Mouse (Mus musculus): ENCODE data around the gene Il34. TPM values are rescaled to one million over a fixed set of nuclear protein-coding genes. Genes with fewer than 3 reads are reported as not detected.

Il34 gene
- polyA plus RNA-seq, 1 experiment from 2014 or later = 0.24 TPM

DNA sequence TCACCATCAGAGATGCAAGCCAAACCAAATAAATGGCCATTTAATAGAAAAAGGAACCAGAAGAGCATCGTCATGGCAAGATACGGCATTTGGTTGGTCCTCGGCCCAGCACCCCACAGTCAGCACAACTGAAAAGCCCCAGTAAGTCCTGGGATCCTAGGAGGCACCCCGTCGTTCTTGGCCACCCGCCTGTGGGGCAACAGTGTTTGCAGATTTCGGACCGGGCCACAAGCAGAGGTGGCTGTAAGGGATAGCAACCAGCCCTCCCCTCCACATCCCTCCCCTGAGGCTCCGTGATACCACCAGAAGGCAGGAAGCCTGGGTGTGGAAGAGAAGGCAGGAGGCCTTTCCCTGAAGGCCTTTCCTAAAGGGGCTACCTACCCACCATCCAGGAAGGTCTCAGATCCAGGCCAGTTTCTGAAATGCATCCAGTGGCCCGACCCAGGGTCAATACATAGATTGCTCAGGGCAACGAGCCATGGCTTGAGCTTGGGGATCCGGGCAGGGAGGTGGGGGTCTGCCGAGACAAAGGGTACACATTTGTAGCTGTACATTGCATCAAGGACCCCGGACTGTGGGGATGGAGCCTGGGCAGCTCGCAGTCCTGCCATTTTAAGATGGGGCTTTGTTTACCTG is 63.8 kb downstream of the Il34 start:
- Histone ChIP-seq H3K36me3 (replicated peaks) (peaks cover 55% of the 10 kb centered on the region), H3K4me1 (peaks cover 6% of the 10 kb centered on the region; the same call in 1 of the 2 replicates), H3K27ac (replicated peaks) (no peak overlapping the region), H3K27me3 (replicated peaks; ENCODE audit: low read depth, poor library complexity, severe bottlenecking) (no peaks in the 10 kb centered on the region), H3K9me3 (no peaks in the 10 kb centered on the region), H3K4me3 (no peak overlapping the region)
- DNase-seq (ENCODE audit: low spot score) = no peak
- 79% methylated on average over 15 of the region's 15 CpGs for WGBS

DNA sequence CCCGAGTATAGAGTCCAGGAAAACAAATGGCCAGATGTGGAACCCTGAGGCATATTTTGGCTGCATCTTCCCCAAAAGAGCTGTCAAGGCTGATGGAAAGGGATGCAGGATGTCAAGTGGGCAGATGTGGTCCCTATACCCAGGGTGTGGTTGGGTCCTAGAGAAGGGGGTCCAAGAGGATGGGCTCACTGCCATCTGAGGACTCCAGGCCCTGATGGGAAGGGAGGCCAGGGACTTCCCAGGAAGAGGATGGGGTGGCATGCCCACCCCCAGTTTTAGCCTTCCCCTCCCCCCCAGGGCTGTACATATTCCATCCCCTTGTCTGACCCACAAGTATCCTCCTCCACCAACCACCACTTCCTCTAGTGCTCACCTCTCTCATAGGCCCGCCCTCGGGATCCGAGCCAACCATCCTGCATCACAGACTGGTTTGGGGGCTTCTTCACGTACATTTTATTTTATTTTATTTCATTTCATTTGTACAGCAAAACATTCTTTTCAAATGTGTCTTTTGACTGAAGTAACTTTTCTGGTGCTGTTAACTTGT is 65.0 kb downstream of the Il34 start:
- Histone ChIP-seq H3K4me1 (no peaks in the 10 kb centered on the region), H3K27ac (replicated peaks) (no peak overlapping the region), H3K27me3 (replicated peaks; ENCODE audit: low read depth, poor library complexity, severe bottlenecking) (no peaks in the 10 kb centered on the region), H3K36me3 (replicated peaks) (peaks cover 67% of the 10 kb centered on the region), H3K9me3 (no peaks in the 10 kb centered on the region), H3K4me3 (no peak overlapping the region)
- 88% methylated on average over 5 of the region's 5 CpGs for WGBS
- DNase-seq (ENCODE audit: low spot score) = no peak

DNA sequence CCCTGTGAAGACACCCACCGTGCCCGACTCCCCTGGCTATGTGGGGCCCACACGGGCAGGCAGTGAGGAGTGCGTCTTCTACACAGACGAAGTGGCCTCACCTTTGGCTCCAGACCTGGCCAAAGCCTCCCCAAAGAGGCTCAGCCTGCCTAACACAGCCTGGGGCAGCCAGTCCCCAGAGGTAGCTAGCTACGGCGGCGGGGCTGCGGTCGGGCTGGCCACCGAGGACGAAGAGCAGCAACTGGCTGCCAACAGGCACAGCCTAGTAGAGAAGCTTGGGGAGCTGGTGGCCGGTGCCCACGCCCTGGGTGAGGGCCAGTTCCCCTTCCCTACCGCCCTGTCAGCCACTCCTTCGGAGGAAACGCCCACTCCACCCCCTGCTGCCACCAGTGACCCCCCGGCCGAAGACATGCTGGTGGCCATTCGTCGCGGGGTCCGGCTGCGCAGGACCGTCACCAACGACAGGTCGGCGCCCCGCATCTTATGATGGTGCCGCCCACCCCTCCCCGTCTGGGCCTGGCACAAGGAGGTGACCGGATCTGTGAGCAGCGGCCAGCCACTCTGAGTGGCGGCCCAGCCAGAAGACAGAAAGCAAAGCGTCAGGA is 67.0 kb downstream of the Il34 start:
- DNase-seq (ENCODE audit: low spot score) = no peak
- Histone ChIP-seq H3K36me3 (replicated peaks) (peaks cover 87% of the 10 kb centered on the region), H3K4me3 (no peak overlapping the region)

DNA sequence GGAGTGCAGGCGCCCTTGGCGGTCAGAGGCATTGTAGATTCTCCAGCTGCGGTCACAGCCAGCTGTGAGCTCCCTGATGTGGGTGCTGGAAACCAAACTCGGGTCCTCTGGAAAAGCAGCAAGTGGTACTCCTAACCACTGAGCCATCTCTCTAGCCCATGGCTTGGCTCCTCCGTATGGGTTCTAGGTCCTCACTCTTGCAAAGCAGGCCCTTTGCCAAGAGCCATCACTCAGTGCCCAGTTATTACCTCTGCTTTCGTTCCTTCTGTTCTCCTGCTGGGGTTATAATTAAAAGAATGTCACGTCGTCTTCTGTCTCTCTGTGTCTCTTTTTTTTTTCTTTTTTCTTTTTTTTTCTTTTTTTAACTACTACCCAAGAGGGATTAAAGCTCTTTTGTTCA is 72.7 kb downstream of the Il34 start:
- H3K36me3 ChIP-seq (replicated peaks) = peaks cover 100% of the 10 kb centered on the region
- 94% methylated on average over 8 of the region's 8 CpGs for WGBS

More for the DNA sequence above, 67.0 kb downstream of the Il34 start:
- Histone ChIP-seq H3K27me3 (replicated peaks; ENCODE audit: low read depth, poor library complexity, severe bottlenecking) (no peaks in the 10 kb centered on the region), H3K27ac (replicated peaks) (no peak overlapping the region), H3K4me1 (no peaks in the 10 kb centered on the region), H3K9me3 (no peaks in the 10 kb centered on the region)
- 94% methylated on average over 35 of the region's 35 CpGs for WGBS

DNA sequence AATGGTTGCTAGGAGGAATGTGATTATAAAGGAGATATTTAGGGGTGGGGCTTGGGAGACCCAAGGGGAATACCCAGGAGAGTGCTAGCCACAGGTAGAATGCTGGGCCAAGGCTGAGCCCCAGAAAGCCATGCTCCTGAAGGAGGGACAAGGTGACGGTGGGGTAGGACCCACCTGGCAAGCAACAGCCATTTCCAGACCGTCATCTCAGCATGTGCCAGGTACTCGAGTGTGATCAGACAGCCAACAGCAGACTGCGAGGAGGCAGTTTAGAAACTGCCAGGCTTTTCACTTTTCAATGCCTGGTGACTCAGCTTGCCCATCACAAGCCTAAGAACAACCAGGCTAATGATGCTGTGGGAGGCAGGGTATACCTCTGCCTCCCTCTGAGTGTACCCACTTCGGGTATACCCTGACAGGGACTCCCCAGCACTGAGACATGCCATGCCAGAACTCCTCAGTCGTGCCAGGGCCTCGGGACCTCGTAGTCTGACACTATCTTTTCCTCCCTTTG is 74.3 kb downstream of the Il34 start:
- Histone ChIP-seq H3K4me1 (peaks cover 9% of the 10 kb centered on the region), H3K36me3 (replicated peaks) (peaks cover 100% of the 10 kb centered on the region)
- WGBS = 94% methylated on average over 8 of the region's 8 CpGs

More for the DNA sequence above, 72.7 kb downstream of the Il34 start:
- Histone ChIP-seq H3K4me1 (no peaks in the 10 kb centered on the region), H3K27ac (replicated peaks) (no peak overlapping the region), H3K9me3 (no peaks in the 10 kb centered on the region), H3K27me3 (replicated peaks; ENCODE audit: low read depth, poor library complexity, severe bottlenecking) (no peaks in the 10 kb centered on the region), H3K4me3 (no peak overlapping the region)
- DNase-seq (ENCODE audit: low spot score) = no peak

DNA sequence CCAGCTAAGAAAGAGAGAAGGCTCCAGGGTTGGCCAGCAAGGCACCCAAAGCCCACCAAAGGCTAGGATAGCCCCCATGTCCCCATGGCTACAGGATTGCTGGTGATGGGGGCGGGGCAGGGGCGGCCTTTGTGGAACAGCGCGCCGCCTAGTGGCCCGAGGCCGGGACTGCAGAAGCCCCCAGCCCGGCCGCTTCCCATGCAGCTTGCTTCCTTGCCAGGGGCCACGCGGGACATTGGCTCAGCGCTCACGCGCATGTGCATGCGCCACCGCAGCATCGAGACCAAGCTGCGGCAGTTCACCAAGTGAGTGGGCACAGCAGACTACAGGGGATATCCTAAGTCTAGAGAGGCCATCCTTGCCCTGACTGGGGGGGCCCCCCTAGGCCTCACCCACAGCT is 78.8 kb downstream of the Il34 start:
- WGBS = 8% methylated on average over 18 of the region's 18 CpGs
- peak overlapping the region; percentile 51 for H3K27ac ChIP-seq (replicated peaks)
- H3K4me3 ChIP-seq = peak overlapping the region; percentile 20; the same call in 1 of the 2 replicates
- peak; percentile 86 for DNase-seq (ENCODE audit: low spot score)
- H3K36me3 ChIP-seq (replicated peaks) = peaks cover 89% of the 10 kb centered on the region
- H3K9me3 ChIP-seq = no peaks in the 10 kb centered on the region
- no peaks in the 10 kb centered on the region for H3K27me3 ChIP-seq (replicated peaks; ENCODE audit: low read depth, poor library complexity, severe bottlenecking)
- H3K4me1 ChIP-seq = peaks cover 55% of the 10 kb centered on the region

More for the DNA sequence above, 74.3 kb downstream of the Il34 start:
- no peaks in the 10 kb centered on the region for H3K9me3 ChIP-seq
- DNase-seq (ENCODE audit: low spot score) = no peak
- no peak overlapping the region for H3K27ac ChIP-seq (replicated peaks)
- no peak overlapping the region for H3K4me3 ChIP-seq
- no peaks in the 10 kb centered on the region for H3K27me3 ChIP-seq (replicated peaks; ENCODE audit: low read depth, poor library complexity, severe bottlenecking)

DNA sequence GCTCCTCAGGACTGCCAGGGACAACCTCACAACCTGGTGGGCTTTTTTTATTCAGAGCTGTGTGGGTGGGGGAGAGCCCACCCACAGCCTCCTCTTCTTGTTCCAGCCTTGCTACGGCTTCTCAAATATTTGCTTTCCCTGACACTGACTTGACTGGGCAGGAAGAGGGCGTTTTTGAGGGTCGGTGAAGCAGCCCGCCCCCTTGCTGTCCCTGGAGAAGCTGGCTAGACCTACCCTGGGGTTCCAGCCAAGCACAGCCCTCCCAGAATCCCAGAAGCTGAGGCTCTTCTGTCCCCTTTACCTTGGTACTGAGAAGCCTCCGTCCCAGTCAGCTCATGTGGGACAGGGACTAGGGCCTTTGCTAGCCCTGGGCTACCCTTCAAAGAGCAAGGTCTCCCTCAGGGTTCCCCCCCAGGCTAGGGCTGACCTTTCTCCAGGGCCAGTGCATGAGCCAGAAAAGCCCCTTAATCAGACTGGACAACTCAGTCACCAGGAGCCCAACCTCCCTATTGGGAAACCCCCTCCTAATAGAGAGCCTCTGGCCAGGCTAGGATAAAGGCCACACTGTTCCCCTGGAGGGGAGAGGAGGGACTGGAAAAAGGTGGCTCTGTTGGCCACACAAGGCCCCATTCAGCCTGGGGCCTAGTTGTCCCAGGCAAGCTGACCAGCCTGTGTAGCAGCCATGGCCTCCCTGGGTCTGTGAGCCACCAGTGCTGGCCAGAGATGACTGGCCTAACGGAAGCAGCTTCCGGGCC is 80.5 kb downstream of the Il34 start:
- DNase-seq (ENCODE audit: low spot score) = no peak
- no peaks in the 10 kb centered on the region for H3K9me3 ChIP-seq
- H3K36me3 ChIP-seq (replicated peaks) = peaks cover 73% of the 10 kb centered on the region
- H3K27me3 ChIP-seq (replicated peaks; ENCODE audit: low read depth, poor library complexity, severe bottlenecking) = no peaks in the 10 kb centered on the region
- H3K4me1 ChIP-seq = peaks cover 64% of the 10 kb centered on the region
- H3K4me3 ChIP-seq = peak overlapping the region; percentile 23; the same call in 1 of the 2 replicates
- 33% methylated on average over 7 of the region's 7 CpGs for WGBS
- H3K27ac ChIP-seq (replicated peaks) = peak overlapping the region; percentile 63

DNA sequence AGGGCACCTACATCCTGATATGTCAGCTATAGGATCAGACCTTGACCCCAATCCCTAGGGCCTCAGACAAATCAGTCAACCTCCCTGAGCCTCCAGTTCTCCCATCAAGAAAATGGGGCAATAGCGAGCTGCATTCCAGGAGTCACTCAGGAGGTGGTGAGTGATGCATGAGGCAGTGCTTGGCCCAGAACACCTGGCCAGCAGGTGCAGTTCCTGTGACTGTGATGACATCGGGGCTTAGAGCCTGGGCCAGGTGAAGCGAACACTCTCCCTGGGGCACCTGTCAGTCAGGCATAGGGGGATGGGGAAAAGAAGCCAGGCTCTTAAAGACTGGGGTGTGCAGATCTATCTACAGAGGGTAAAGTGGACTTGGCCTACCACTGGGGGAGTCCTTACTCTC is 81.2 kb downstream of the Il34 start:
- DNase-seq (ENCODE audit: low spot score) = no peak
- Histone ChIP-seq H3K4me1 (peaks cover 72% of the 10 kb centered on the region), H3K27ac (replicated peaks) (peak overlapping the region; percentile 63), H3K36me3 (replicated peaks) (peaks cover 65% of the 10 kb centered on the region), H3K9me3 (no peaks in the 10 kb centered on the region), H3K4me3 (peak overlapping the region; percentile 23; the same call in 1 of the 2 replicates), H3K27me3 (replicated peaks; ENCODE audit: low read depth, poor library complexity, severe bottlenecking) (no peaks in the 10 kb centered on the region)
- WGBS = 69% methylated on average over 3 of the region's 3 CpGs

DNA sequence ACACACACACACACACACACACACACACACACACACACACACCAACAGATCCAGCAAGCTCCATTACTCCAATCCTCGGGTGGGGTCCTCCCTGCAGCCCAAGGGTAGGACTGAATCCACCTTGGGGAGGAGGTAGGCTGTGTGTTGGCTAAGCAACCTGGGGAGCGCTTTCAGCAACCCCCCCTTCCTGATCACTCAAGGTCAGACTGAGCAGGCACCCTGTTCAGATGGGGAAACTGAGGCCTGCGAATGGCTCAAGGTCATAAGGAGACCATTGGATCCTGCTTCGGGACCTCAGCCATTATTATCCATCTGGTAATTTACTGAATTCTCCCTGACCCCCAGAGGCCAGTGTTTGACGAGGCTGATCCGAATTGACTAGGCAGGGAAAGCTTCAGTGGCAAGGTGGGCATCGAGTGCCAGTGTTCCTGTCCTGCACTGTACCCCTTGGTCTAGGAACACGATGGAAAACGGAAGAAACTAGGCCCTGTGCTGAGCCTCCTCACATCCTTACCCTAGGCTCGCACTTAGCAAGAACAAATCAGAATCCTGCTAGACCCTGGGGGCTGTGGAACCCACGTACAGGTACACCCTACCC is 83.2 kb downstream of the Il34 start:
- DNase-seq (ENCODE audit: low spot score) = no peak
- H3K4me3 ChIP-seq = peak overlapping the region; percentile 89
- 56% methylated on average over 11 of the region's 11 CpGs for WGBS
- H3K27me3 ChIP-seq (replicated peaks; ENCODE audit: low read depth, poor library complexity, severe bottlenecking) = no peaks in the 10 kb centered on the region
- peaks cover 88% of the 10 kb centered on the region for H3K4me1 ChIP-seq
- peaks cover 45% of the 10 kb centered on the region for H3K36me3 ChIP-seq (replicated peaks)
- no peaks in the 10 kb centered on the region for H3K9me3 ChIP-seq
- peak overlapping the region; percentile 94 for H3K27ac ChIP-seq (replicated peaks)

DNA sequence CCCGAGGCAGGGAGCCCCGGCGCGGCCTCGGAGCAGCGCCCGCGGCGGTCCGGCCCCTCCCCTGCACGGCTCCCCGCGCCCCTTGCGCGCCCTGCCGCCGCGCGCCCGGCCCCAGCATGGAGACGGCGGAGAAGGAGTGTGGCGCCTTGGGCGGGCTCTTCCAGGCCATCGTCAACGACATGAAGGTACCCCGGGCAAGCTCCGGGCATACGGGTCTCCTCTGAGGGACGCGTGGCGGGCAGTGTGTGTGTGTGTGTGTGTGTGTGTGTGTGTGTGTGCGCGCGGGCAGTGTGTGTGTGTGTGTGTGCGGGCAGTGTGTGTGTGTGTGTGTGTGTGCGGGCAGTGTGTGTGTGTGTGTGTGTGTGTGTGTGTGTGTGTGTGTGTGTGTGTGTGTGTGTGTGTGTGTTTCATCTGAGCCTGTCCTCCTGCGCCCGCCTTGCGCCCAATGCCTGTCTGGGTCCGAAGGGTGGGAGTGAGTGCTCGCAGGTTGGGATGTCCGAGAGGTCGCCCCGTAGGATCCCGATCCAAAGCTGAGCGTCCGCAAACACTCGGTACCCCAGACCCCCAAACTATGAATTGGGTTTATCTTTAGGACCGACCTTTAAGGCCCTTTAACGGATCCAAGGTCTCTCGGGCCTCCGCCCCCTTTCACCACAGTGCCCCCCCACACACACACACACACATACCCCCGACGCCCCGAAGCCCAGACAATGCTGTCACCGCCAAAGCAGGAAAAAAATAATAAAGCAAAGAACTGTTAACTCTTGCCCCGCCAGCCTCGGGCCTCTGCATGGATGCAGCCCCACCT is 83.9 kb downstream of the Il34 start:
- peaks cover 89% of the 10 kb centered on the region for H3K4me1 ChIP-seq
- H3K27me3 ChIP-seq (replicated peaks; ENCODE audit: low read depth, poor library complexity, severe bottlenecking) = no peaks in the 10 kb centered on the region
- peak overlapping the region; percentile 94 for H3K27ac ChIP-seq (replicated peaks)
- 3% methylated on average over 55 of the region's 59 CpGs for whole genome bisulfite sequencing
- H3K36me3 ChIP-seq (replicated peaks) = peaks cover 38% of the 10 kb centered on the region
- peak; percentile 50 for DNase-seq (ENCODE audit: low spot score)
- H3K9me3 ChIP-seq = no peaks in the 10 kb centered on the region
- peak overlapping the region; percentile 89 for H3K4me3 ChIP-seq

DNA sequence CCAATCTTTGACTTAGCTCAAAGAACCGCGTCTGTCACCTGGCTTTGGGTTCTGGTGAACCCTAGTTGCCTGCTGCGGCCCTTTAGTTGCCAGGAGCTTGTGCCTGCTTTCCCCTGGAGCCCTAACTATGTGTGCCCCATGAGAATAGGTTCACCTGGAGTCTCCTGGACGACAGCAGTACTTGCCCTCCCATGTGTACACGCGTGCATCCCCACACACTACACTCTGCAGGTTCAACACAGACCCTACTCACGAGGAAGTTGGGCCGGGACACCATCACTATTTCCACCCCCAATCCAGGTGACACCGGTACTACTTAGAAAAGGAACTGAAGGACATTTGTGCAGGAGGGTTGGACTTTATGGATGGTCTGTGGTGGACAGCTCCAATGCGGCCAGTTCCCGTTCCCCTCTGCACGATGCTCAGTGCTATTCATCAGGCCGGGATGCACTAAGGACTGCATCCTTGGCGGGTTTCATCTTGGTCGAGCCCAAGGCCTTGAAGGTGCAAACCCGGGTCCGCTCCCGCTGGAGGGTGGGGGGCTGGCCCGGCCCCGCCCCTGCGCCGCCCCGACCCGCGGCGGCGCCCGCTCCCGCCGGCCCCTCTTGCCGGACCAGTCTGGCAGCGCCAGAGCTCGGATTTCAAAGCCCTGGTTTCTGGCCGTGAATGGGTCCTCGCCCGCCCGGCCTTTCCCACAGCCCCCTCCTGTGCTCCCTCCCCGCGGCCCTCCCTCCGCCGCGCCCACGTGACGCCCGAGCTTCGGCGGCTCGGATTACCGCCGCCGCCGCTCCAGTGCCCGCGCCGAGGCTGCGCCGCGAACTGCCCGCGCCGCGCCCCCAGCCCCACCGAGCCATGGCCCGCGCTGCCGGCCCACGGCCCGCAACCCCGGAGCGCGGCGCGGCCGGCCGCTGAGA is 84.8 kb downstream of the Il34 start, which contains the start of gene Mtss1l:
Gene Mtss1l, plus strand, starts transcription at position 792 of the 914 bp plus-strand sequence.
- Histone ChIP-seq H3K9me3 (no peaks in the 10 kb centered on the region), H3K27me3 (replicated peaks; ENCODE audit: low read depth, poor library complexity, severe bottlenecking) (no peaks in the 10 kb centered on the region), H3K4me1 (peaks cover 90% of the 10 kb centered on the region), H3K27ac (replicated peaks) (peak within 1 kb of the TSS; percentile 94), H3K36me3 (replicated peaks) (peaks cover 34% of the 10 kb centered on the region), H3K4me3 (peak within 1 kb of the TSS; percentile 89)
- 3% methylated on average over 75 of the region's 75 CpGs for WGBS
- DNase-seq (ENCODE audit: low spot score) = peak; percentile 95

Measured in embryonic facial prominence, embryonic 10.5 days (tissue).